Mouse (Mus musculus) stomach, embryonic 15.5 days (tissue): ENCODE results near the gene Lig4. TPM values are rescaled to one million over a fixed set of nuclear protein-coding genes. Genes with fewer than 3 reads are reported as not detected.

Source experiments
- ATAC-seq: fragments of 200-750 bp; cut with Nextera tagmentation; 2 replicates; pipeline ENCODE4 v1.8.0; 2017; ENCODE audit warnings: low read depth, moderate number of reproducible peaks, moderate TSS enrichment; ENCODE audit not compliant: insufficient read depth, low FRiP score
- H3K27ac ChIP-seq: fragments of 300-500 bp; sonication (generic); 2 replicates; pipeline ENCODE4 v1.5.1; 2015; ENCODE audit warnings: mild to moderate bottlenecking, inconsistent platforms
- H3K27me3 ChIP-seq: fragments of 300-500 bp; sonication (generic); replicated peaks from 2 replicates; pipeline ENCODE4 v1.6.1; 2015; ENCODE audit warnings: inconsistent platforms
- H3K36me3 ChIP-seq: fragments of 300-500 bp; sonication (generic); 2 replicates; pipeline ENCODE4 v1.6.1; 2015; ENCODE audit warnings: inconsistent platforms
- H3K4me1 ChIP-seq: fragments of 300-500 bp; sonication (generic); 2 replicates; pipeline ENCODE4 v1.6.1; 2015; ENCODE audit warnings: inconsistent platforms
- H3K4me2 ChIP-seq: fragments of 300-500 bp; sonication (generic); 2 replicates; pipeline ENCODE4 v1.6.1; 2015; ENCODE audit warnings: mild to moderate bottlenecking, inconsistent platforms
- H3K4me3 ChIP-seq: fragments of 300-500 bp; sonication (generic); replicated peaks from 2 replicates; pipeline ENCODE4 v1.5.1; 2015; ENCODE audit warnings: inconsistent platforms
- H3K9ac ChIP-seq: fragments of 300-500 bp; sonication (generic); 2 replicates; pipeline ENCODE4 v1.6.1; 2015; ENCODE audit warnings: inconsistent platforms
- H3K9me3 ChIP-seq: fragments of 300-500 bp; sonication (generic); 2 replicates; pipeline ENCODE4 v1.6.1; 2016; ENCODE audit warnings: inconsistent platforms
- WGBS: fragments of 180-500 bp; shearing (Covaris S2); methylation state at CpG from one replicate; pipeline ENCODE4 v1.1.7; 2015; 5-methylcytosine and 5-hydroxymethylcytosine counted together
- polyA plus RNA-seq: library from polyadenylated mRNA; unstranded; fragments of >200 nt; fragmentation: Nextera tagmentation; extraction: Ambion mirVana; gene quantifications from 2 replicates; pipeline ENCODE4 v1.2.1, GENCODE M21; 2015

Lig4 gene
- polyA plus RNA-seq, 1 experiment from 2014 or later, result 4.8 TPM

DNA sequence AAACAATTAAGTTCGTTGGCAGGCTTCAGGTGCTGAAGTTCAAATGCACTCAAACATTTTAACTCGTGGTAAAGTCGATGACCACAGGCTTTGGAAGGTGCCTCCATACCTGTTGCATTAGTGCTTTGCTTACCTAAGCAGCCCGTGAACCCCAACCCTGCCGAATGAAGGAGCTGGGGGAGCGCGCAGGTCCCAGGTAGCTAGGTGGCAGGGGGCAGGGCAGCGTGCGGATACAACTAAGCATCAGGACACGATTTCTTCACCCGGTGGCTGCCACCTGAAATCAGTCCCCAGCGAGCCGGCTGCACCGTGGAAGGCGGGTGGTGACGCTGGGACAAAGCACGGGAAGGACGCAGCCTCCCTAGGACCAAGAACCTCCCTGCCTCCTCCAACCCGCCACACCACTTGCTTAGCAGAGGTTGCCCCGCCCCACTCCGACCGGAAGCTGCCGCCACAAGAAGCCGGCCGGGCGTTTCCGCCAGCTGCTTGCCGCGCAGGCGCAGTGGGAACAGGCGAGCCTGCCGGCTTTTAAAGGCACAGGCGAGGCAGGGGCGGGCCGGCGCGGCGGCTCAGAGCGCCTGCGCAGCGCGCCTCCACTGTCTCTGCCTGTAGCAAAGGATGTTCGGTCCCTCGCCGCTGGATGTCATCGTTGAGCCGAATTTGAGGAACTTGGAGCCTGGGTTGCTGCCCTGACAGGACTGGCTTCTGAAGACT is 1.4 kb downstream of the Lig4 start:
- under 1% methylated on average over 46 of the region's 47 CpGs for WGBS
- peak overlapping the region; percentile 27 for H3K27ac ChIP-seq

DNA sequence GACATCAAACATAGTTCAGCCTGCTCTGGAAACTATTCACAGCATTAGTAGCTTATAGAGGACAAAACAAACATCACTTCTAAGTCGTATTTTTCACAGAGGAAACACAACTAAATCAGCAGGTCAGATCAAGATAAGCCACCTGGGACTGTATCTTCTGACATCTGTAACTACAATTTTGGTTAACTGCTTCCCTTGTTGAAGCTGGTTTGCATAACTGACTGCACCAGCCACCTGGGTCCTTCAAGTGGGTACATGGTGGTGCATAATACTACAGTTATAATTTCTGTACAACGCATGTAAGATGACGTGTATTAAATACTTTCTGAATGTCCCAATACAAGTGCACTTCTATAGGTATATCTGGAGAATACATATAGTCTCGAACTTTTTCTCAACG is 2.2 kb downstream of the Lig4 start:
- H3K27me3 ChIP-seq, result no peaks in the 10 kb centered on the region
- H3K9me3 ChIP-seq, result no peaks in the 10 kb centered on the region
- peaks cover 18% of the 10 kb centered on the region; the same call in 1 of the 2 replicates for H3K36me3 ChIP-seq
- no peak overlapping the region for H3K27ac ChIP-seq
- H3K4me1 ChIP-seq, result peaks cover 22% of the 10 kb centered on the region
- peak overlapping the region; percentile 78 for H3K4me3 ChIP-seq
- no peak for ATAC-seq
- H3K4me2 ChIP-seq, result peak overlapping the region; percentile 68
- H3K9ac ChIP-seq, result peak overlapping the region; percentile 38; the same call in 1 of the 2 replicates
- WGBS, result 30% methylated on average over 5 of the region's 5 CpGs

More for the DNA sequence above, 1.4 kb downstream of the Lig4 start:
- peak overlapping the region; percentile 71 for H3K4me2 ChIP-seq
- peak overlapping the region; percentile 38 for H3K9ac ChIP-seq
- ATAC-seq, result peak; percentile 96
- no peaks in the 10 kb centered on the region for H3K9me3 ChIP-seq
- no peaks in the 10 kb centered on the region for H3K27me3 ChIP-seq
- H3K4me3 ChIP-seq, result peak overlapping the region; percentile 78
- peaks cover 16% of the 10 kb centered on the region; the same call in 1 of the 2 replicates for H3K36me3 ChIP-seq
- H3K4me1 ChIP-seq, result peaks cover 22% of the 10 kb centered on the region

DNA sequence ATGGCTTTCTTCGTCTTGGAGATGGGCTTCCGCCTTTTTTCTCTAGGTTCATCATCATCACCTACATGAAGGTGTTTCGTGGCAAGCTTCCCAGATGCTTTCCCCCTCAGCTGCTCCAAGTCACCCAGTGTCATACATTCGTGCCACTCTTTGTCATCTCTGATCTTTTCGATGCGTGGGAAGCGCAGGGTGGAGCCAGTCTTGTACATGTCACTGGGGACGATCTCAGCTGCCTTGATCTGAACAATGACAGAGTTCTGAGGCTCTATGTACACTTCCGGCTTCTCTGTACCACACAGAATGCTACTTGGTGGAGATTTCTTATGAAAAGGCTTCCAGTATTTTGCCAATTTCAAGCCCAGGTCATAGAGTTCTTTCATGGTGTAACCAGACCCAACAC is 5.6 kb downstream of the Lig4 start:
- Histone ChIP-seq H3K9ac (no peak overlapping the region), H3K36me3 (peaks cover 18% of the 10 kb centered on the region; the same call in 1 of the 2 replicates), H3K4me1 (peaks cover 1% of the 10 kb centered on the region; the same call in 1 of the 2 replicates), H3K9me3 (no peaks in the 10 kb centered on the region), H3K4me3 (no peak overlapping the region), H3K27me3 (no peaks in the 10 kb centered on the region), H3K4me2 (no peak overlapping the region), H3K27ac (no peak overlapping the region)
- 93% methylated on average over 9 of the region's 9 CpGs for WGBS
- no peak for ATAC-seq

DNA sequence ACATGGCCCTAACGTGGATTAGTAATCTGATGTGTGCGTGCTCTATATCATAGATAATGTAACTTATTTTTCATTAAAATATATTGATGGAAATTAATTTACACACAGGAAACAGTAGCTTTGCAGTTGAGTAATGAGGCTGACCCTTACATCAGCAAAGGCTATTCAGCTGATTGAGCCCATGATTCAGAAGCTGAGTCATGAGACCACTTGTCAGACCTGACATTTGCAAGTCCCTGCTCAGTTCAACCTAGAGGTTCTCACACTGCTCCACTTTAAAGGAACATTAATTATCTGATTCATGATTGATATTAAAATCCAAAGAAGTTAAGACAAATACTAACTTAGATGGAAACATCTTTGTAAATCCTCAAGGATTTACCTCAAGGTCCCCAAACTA is 17.6 kb downstream of the Lig4 start:
- no peak for ATAC-seq
- WGBS, result 85% methylated on average over 2 of the region's 2 CpGs

DNA sequence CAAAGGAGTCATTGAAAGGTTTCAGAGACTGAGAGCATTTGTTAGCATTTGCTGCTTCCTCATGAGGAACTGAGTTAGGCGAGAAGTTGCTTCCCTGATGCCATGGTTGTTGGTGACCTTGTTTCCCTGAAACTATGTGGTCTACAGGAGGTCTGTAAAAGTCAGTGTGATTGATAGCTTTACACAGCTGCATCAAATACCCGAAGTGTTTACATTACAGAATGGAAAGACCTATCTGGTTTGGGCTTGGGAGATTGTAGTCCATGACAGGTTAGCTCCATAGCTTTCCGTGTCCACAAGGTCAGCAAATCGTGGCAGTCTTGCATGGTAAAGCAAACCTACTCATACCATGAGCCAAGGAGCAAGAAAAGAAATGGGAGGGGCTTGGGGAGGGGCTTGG is 19.1 kb downstream of the Lig4 start:
- H3K9me3 ChIP-seq, result no peaks in the 10 kb centered on the region
- WGBS, result 34% methylated on average over 4 of the region's 4 CpGs

More for the DNA sequence above, 17.6 kb downstream of the Lig4 start:
- Histone ChIP-seq H3K27ac (no peak overlapping the region), H3K27me3 (no peaks in the 10 kb centered on the region), H3K4me1 (no peaks in the 10 kb centered on the region), H3K4me3 (no peak overlapping the region), H3K9ac (no peak overlapping the region), H3K4me2 (no peak overlapping the region), H3K9me3 (no peaks in the 10 kb centered on the region), H3K36me3 (no peaks in the 10 kb centered on the region)

DNA sequence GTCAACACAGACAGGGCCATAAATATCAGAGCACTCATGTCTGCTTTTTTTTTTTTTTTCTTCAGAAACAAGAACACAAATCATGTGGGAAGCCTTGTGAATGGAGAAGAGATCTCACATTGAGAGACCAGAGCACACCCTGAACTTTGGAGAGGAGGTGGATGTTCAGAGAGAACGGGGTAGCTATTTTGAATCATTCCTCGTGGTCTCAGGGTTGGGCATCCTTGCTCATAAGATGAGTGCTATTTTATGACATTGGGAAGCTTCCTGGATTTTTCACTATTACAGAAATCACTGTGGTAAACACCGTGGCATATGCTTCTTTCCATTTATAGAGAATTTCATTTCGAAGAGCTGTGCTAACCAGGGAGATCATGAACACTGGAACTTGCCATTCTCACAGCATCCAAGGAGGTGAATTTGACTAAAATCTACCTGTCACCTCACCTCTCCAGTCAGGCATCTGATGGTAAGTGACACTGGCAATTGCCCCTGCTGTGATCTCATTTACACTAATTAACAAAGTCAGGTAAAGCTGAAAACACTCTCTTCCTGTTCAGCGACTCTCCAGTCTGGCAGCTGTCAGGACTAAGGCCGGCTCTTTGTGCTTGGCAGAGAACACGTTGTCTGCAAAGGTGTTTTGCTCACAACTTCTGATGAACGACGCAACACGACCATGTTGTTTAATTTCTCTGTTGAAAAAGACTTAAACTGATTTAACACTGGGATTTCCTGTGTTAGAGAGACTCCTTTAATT is 28.2 kb downstream of the Lig4 start:
- H3K27ac ChIP-seq, result no peak overlapping the region
- no peaks in the 10 kb centered on the region for H3K36me3 ChIP-seq
- ATAC-seq, result no peak
- no peaks in the 10 kb centered on the region for H3K9me3 ChIP-seq
- 60% methylated on average over 10 of the region's 10 CpGs for WGBS
- no peaks in the 10 kb centered on the region for H3K27me3 ChIP-seq
- no peak overlapping the region for H3K9ac ChIP-seq
- H3K4me3 ChIP-seq, result no peak overlapping the region
- H3K4me2 ChIP-seq, result no peak overlapping the region
- no peaks in the 10 kb centered on the region for H3K4me1 ChIP-seq

More for the DNA sequence above, 19.1 kb downstream of the Lig4 start:
- no peaks in the 10 kb centered on the region for H3K36me3 ChIP-seq
- no peak overlapping the region for H3K4me2 ChIP-seq
- no peak overlapping the region for H3K4me3 ChIP-seq
- H3K4me1 ChIP-seq, result no peaks in the 10 kb centered on the region
- ATAC-seq, result peak; percentile 70
- no peaks in the 10 kb centered on the region for H3K27me3 ChIP-seq
- H3K27ac ChIP-seq, result peak overlapping the region; percentile 35; the same call in 1 of the 2 replicates
- H3K9ac ChIP-seq, result no peak overlapping the region

DNA sequence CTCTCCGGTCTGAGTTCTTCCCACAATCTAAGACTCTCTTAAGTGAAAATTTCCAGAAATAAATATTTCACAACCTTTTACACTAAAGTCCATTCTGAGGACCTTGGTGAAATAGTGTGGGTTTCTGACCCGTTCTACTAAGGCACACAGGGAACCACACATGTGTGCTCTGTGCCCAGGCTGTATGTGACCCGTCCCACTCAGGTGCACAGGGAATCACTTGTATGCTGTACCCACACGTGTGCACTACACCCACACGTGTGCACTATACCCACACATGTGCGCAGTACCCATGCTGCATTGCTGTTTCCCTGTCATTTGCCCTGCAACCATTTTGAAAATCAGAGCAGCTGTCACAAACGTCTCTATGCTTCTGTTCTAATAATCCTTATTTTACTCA is 41.9 kb downstream of the Lig4 start:
- Histone ChIP-seq H3K36me3 (no peaks in the 10 kb centered on the region), H3K4me3 (no peak overlapping the region), H3K27ac (no peak overlapping the region), H3K4me2 (no peak overlapping the region), H3K9ac (no peak overlapping the region), H3K9me3 (no peaks in the 10 kb centered on the region), H3K27me3 (no peaks in the 10 kb centered on the region), H3K4me1 (no peaks in the 10 kb centered on the region)
- WGBS, result 70% methylated on average over 7 of the region's 7 CpGs
- ATAC-seq, result no peak

DNA sequence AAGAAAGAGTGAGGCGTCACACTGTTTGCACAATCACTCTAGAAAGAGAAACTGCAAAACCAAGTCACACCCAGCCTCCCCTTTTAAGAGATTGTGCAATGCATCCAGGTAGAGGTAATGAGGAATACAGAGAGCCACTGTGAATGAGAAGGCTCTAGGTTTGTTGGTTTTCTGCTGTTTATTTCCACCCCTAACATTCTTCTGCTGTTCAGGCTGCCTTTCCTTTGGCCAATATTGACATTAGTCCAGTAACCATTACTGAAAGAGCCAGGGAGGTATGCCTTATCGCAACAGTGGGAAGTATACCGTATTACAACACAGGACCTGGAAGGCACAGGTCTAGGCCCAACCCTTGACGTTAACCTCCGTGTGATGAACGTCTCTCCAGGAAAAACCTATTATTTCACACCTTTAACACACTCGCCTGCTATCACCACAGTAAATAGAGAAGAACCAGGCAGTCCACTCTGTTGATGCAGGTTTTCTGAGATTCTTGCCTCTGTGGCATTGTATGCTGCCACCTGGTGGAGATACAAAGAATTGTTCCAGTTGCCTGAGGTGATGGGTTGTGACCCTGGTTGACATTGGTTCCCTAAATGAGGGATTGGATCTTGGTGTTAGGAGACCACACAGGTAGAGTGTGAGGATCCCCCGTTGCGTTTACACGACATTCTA is 42.5 kb downstream of the Lig4 start:
- no peak overlapping the region for H3K9ac ChIP-seq
- H3K27ac ChIP-seq, result peak overlapping the region; percentile 38; the same call in 1 of the 2 replicates
- peak overlapping the region; percentile 25; the same call in 1 of the 2 replicates for H3K4me2 ChIP-seq
- ATAC-seq, result peak; percentile 97
- H3K4me1 ChIP-seq, result no peaks in the 10 kb centered on the region
- H3K4me3 ChIP-seq, result no peak overlapping the region
- no peaks in the 10 kb centered on the region for H3K27me3 ChIP-seq
- no peaks in the 10 kb centered on the region for H3K9me3 ChIP-seq
- no peaks in the 10 kb centered on the region for H3K36me3 ChIP-seq
- 22% methylated on average over 10 of the region's 10 CpGs for WGBS

DNA sequence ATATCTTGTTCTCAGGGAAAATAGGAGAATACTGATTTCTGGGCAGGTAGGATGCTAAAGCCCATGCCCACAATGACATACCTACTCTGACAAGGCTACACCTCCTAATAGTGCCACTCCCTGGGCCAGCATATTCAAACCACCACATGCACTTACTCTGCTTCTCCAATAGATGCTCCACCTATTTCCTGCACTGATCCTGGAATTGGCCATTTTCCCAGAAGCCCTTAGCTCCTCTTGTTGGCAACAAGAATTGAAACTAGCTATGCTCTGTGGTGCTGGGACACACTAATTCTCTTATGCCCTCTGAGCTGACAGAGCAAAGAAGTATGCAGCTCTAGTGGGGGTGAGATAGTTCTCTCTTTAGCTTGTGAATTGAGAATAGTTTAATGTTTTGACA is 44.8 kb downstream of the Lig4 start:
- no peak overlapping the region for H3K27ac ChIP-seq
- H3K27me3 ChIP-seq, result no peaks in the 10 kb centered on the region
- no peaks in the 10 kb centered on the region for H3K36me3 ChIP-seq
- no peaks in the 10 kb centered on the region for H3K4me1 ChIP-seq
- no peaks in the 10 kb centered on the region for H3K9me3 ChIP-seq
- H3K4me3 ChIP-seq, result no peak overlapping the region
- H3K4me2 ChIP-seq, result no peak overlapping the region
- no peak for ATAC-seq
- no peak overlapping the region for H3K9ac ChIP-seq

DNA sequence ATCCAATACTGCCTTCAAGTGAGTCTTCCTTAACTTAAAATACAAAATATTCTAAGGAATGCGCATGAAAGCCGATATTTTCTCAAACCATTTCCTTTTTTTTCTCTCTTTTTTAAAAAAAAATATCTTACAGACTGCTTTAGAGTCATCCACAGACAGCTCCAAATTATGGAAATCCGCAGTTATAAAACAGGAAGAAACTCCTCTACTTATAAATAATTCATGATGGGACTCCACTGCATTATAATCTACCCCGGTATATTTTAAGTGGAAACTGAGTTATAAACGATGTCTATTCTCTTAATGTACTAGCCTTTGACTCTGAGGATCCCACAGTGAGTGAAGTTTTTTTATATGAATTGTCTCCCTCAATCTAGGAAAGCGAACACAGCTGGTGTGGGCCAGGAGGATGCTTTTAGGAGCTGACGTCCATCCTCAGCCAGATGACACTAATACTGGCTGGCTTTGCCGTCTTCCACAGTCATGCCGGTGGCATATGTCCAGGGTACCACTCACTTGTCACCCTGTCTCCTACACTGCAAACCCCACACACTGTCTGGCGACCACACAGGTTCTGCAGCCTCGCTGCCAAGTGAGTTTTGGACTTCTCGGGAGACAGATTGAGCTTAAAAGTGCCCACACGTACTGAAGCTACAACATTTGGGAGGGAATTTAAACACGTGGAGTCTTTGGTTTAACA is 47.6 kb downstream of the Lig4 start:
- Histone ChIP-seq H3K4me3 (no peak overlapping the region), H3K4me1 (no peaks in the 10 kb centered on the region), H3K9ac (no peak overlapping the region), H3K27ac (no peak overlapping the region), H3K27me3 (no peaks in the 10 kb centered on the region), H3K4me2 (no peak overlapping the region), H3K36me3 (no peaks in the 10 kb centered on the region), H3K9me3 (no peaks in the 10 kb centered on the region)
- 66% methylated on average over 14 of the region's 14 CpGs for WGBS
- ATAC-seq, result no peak
